Mouse (Mus musculus) brain, embryonic 14.5 days (tissue): ENCODE results near the gene Cbarp.

Experiments used
- CTCF ChIP-seq: fragments of 200-500 bp; IDR thresholded peaks from 2 replicates; pipeline ENCODE4 v1.5.1; 2012; ENCODE audit warnings: inconsistent platforms, mild to moderate bottlenecking, moderate library complexity, borderline replicate concordance; ENCODE audit not compliant: insufficient read depth, insufficient read length; ENCODE audit errors: extremely low read depth
- POLR2A ChIP-seq: fragments of 200-500 bp; IDR thresholded peaks from 2 replicates; pipeline ENCODE4 v1.6.1; 2012; ENCODE audit warnings: mild to moderate bottlenecking, inconsistent platforms, borderline replicate concordance; ENCODE audit not compliant: poor library complexity, insufficient read depth, insufficient read length, severe bottlenecking; ENCODE audit errors: extremely low read depth

GRCm38 (mm10) chr10:80175536-80176269 lies 35.1 kb upstream of the Cbarp start:
- TF ChIP-seq CTCF (peak; percentile 66; the same call in 1 of the 2 replicates), POLR2A (no peak)
